Mouse (Mus musculus) ES-E14 (cell line): ENCODE measurements at regions not wholly inside any gene's neighbourhood (a gene's known extent, or its start where the extent isn't known, plus 50 kb on each side); places are given as distances from the start of the nearest gene placed in this dataset.

Source experiments
- DNase-seq: peaks from one replicate; pipeline ENCODE4 v3.0.0-alpha.2; 2013; ENCODE audit warnings: low read depth, low spot score
- H3K27ac ChIP-seq: 2 replicates; pipeline ENCODE4 v1.5.1; 2012; ENCODE audit warnings: low read depth, mild to moderate bottlenecking, low read length, moderate library complexity, mixed read lengths; ENCODE audit not compliant: poor library complexity, insufficient read depth, severe bottlenecking
- H3K36me3 ChIP-seq: 2 replicates; pipeline ENCODE4 v1.6.1; 2012; ENCODE audit warnings: mild to moderate bottlenecking, low read length, moderate library complexity, mixed read lengths; ENCODE audit not compliant: control insufficient read depth, poor library complexity, insufficient read depth, severe bottlenecking
- H3K4me1 ChIP-seq, 2 experiments: fragments of 150-350 bp in 1 of 2; sonication (generic) in 1 of 2; 2 replicates each; pipeline ENCODE4 v1.6.1; 2012; ENCODE audit warnings: low read length in 2 of 2, mild to moderate bottlenecking in 1 of 2, mixed read lengths in 1 of 2; ENCODE audit not compliant: control insufficient read depth in 2 of 2, insufficient read depth in 2 of 2, poor library complexity in 1 of 2
- H3K4me3 ChIP-seq, 2 experiments: fragments of 150-350 bp in 1 of 2; sonication (generic) in 1 of 2; 2 replicates each; pipeline ENCODE4 v1.5.1; 2012; ENCODE audit warnings: low read length in 2 of 2, low read depth in 1 of 2, mild to moderate bottlenecking in 1 of 2, mixed read lengths in 1 of 2; ENCODE audit not compliant: insufficient read depth in 1 of 2, poor library complexity in 1 of 2, severe bottlenecking in 1 of 2
- H3K9ac ChIP-seq: 2 replicates; pipeline ENCODE4 v1.6.1; 2012; ENCODE audit warnings: low read depth, mild to moderate bottlenecking, low read length, mixed read lengths; ENCODE audit not compliant: poor library complexity, insufficient read depth, severe bottlenecking
- H3K9me3 ChIP-seq: fragments of 150-350 bp; sonication (generic); 2 replicates; pipeline ENCODE4 v1.6.1; 2012; ENCODE audit warnings: low read depth, mild to moderate bottlenecking, low read length; ENCODE audit not compliant: control insufficient read depth, insufficient read depth
- CHD2 ChIP-seq: IDR thresholded peaks from 2 replicates; pipeline ENCODE4 v1.6.1; 2014; ENCODE audit warnings: mild to moderate bottlenecking, low read depth, low read length, inconsistent platforms
- HCFC1 ChIP-seq: IDR thresholded peaks from 2 replicates; pipeline ENCODE4 v1.6.1; 2012; ENCODE audit warnings: low read length, inconsistent platforms, borderline replicate concordance; ENCODE audit not compliant: insufficient read depth
- MAFK ChIP-seq: IDR thresholded peaks from 2 replicates; pipeline ENCODE4 v1.6.1; 2014; ENCODE audit warnings: mild to moderate bottlenecking, low read depth, low read length, inconsistent platforms; ENCODE audit not compliant: insufficient read depth
- ZC3H11A ChIP-seq: IDR thresholded peaks from 2 replicates; pipeline ENCODE4 v1.6.1; 2012; ENCODE audit warnings: low read depth, mild to moderate bottlenecking, inconsistent platforms, low read length, borderline replicate concordance
- ZNF384 ChIP-seq: IDR thresholded peaks from 2 replicates; pipeline ENCODE4 v1.6.1; 2012; ENCODE audit warnings: low read depth, low read length, inconsistent platforms
- in situ Hi-C, 2 experiments: fragments of 600-800 bp; cut with MboI; formaldehyde crosslinking; loops; one replicate each; pipeline ENCODE4 v1.15.1; 2025; ENCODE audit warnings: low sequenced_read_pairs in 2 of 2, inconsistent platforms in 1 of 2; ENCODE audit not compliant: unreplicated experiment in 2 of 2

DNA sequence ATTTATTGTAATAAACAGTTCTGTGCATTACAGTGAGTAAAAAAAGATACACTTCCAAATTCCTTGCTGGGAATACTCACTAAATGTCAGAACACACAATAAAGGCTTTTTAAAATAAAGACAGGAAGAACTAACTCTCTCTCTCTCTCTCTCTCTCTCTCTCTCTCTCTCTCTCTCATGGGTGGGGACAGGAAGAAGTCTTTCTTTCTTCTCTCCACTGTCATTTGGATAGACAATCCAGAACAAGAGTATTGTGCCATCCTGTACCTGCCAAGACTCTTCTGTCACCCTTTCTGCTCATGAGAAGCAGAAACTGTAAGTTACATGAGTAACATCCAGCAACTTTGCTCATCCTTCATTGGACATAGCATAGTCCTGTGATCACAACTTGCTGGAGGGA is 154.4 kb downstream of the Nrip1 start:
- in situ Hi-C loops, result no loop called here
- TF ChIP-seq MAFK (no peak), CHD2 (no peak), ZNF384 (no peak), ZC3H11A (no peak), HCFC1 (no peak)
- H3K27ac ChIP-seq, result no peak overlapping the region
- H3K9me3 ChIP-seq, result no peaks in the 10 kb centered on the region
- no peak overlapping the region for H3K4me3 ChIP-seq
- H3K9ac ChIP-seq, result no peak overlapping the region
- no peaks in the 10 kb centered on the region for H3K36me3 ChIP-seq
- no peaks in the 10 kb centered on the region for H3K4me1 ChIP-seq
- DNase-seq, result no peak

GRCm38 (mm10) chr16:76218310-76219170 is 155.1 kb downstream of the Nrip1 start:
- DNase-seq, result no peak
- TF ChIP-seq HCFC1 (no peak), ZC3H11A (no peak), CHD2 (no peak), ZNF384 (no peak), MAFK (no peak)
- H3K4me3 ChIP-seq, result no peak overlapping the region
- no peak overlapping the region for H3K27ac ChIP-seq
- H3K36me3 ChIP-seq, result no peaks in the 10 kb centered on the region
- no peak overlapping the region for H3K9ac ChIP-seq
- H3K4me1 ChIP-seq, result no peaks in the 10 kb centered on the region
- H3K9me3 ChIP-seq, result no peaks in the 10 kb centered on the region
- in situ Hi-C loops, result no loop called here

DNA sequence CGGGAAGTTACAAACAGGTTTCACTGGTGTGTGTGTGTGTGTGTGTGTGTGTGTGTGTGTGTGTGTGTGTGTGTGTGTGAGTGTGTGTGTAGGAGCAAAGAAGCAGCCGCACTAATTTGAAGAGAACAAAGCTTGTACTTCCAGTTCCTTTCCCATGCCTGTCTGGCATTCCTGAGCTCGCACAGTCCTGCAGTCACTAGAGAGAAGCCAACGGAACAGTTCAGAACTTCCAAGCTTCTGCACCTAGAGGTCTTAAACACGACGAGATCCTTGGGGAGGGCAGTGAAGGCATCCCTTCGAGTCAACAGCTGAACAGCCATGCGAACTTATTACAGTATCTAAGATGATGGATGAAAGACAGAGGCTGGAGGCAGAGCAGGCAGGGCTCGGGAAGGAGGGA is 157.4 kb downstream of the Nrip1 start:
- TF ChIP-seq MAFK (no peak), ZNF384 (no peak), CHD2 (no peak), ZC3H11A (no peak), HCFC1 (no peak)
- Histone ChIP-seq H3K27ac (no peak overlapping the region), H3K36me3 (no peaks in the 10 kb centered on the region), H3K9ac (no peak overlapping the region), H3K4me3 (no peak overlapping the region), H3K9me3 (no peaks in the 10 kb centered on the region), H3K4me1 (no peaks in the 10 kb centered on the region)
- DNase-seq, result no peak
- in situ Hi-C loops, result no loop called here

DNA sequence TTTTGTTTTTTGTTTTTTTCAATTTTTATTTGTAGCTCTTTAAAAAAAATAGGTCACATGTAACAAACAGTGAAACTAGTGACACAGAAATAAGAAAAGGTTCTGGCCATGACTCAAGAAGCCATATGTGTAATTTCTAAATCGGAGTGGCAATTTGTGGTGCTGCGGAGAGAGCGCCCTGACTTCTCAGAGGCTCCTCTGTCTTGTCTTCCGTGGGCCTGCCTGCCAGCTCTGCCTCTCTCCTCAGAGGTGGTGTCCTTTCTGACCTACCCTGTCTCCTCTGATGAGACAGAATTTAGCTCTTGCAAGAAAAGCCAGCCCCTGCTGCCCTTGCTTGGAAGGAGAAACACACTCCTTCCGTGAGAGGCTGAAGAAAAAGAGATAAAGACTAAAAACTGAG is 158.1 kb downstream of the Nrip1 start:
- H3K27ac ChIP-seq, result no peak overlapping the region
- in situ Hi-C loops, result no loop called here

More for the DNA sequence above, 158.1 kb downstream of the Nrip1 start:
- no peaks in the 10 kb centered on the region for H3K9me3 ChIP-seq
- H3K36me3 ChIP-seq, result no peaks in the 10 kb centered on the region
- no peak overlapping the region for H3K4me3 ChIP-seq
- no peak for DNase-seq
- TF ChIP-seq ZC3H11A (no peak), CHD2 (no peak), ZNF384 (no peak), HCFC1 (no peak), MAFK (no peak)
- no peaks in the 10 kb centered on the region for H3K4me1 ChIP-seq
- no peak overlapping the region for H3K9ac ChIP-seq
